ENCODE assay signal across 13 mouse cellular contexts in the genomic region with DNA sequence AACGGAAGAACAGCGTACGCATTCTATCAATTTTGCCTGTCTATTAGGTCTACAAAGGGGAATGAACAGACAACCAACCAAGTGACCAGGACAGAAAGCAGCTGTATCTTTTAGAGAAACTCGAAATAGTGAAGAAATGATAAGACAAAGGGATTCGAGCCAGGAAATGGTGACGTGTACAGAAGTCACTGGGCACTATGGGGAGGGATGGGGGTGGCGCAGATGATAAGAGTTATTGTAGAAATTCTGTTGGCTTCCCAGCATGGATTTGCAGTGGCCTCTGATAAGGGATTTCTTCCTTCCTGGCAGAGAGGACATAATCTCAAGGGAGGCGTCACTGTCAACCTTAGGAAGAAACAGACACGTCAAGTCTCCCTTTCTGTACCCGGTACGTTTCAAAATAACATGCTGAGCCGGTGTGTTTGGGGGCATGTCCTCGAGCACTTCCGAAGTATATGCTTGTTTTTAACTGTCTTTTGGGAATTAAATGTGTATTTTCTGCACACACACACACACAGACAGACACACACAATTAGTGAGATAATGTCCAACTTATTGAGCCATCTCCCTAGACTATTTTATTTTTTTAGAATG. TPM values are rescaled to one million over a fixed set of nuclear protein-coding genes. Genes with fewer than 3 reads are reported as not detected.
A peak's percentile ranks its signal among the peaks of the same experiment; 100 is the strongest.
DNase-seq lines count a peak whose midpoint lies in the region; ATAC-seq and TF ChIP-seq lines count a peak whose summit lies in the region.
"Had no signal": no experiment of that assay in that cellular context is flagged by ENCODE, and none has a peak within 500 bp of the region (broad histone marks: within the 10 kb centered on the region; RNA-seq: fewer than 3 reads in every experiment).

No protein-coding gene starts in this region.

- no peak overlapping the region for H3K27ac ChIP-seq in lung, postnatal 0 days (ENCODE audit: low read length)
- no peak overlapping the region for H3K27ac ChIP-seq in intestine, embryonic 15.5 days
- H3K27ac ChIP-seq: hindbrain, embryonic 12.5 days; limb, embryonic 12.5 days; stomach, embryonic 15.5 days had no signal

- no peaks in the 10 kb centered on the region for H3K27me3 ChIP-seq in lung, postnatal 0 days (replicated peaks; ENCODE audit: insufficient read depth, low read length)
- no peaks in the 10 kb centered on the region for H3K27me3 ChIP-seq in intestine, embryonic 15.5 days (replicated peaks)
- H3K27me3 ChIP-seq: hindbrain, embryonic 12.5 days; limb, embryonic 12.5 days; stomach, embryonic 15.5 days had no signal

- TF ChIP-seq EP300 in lung, postnatal 0 days (IDR thresholded peaks at IDR 0.05) = no peak

- no peak overlapping the region for H3K4me3 ChIP-seq in lung, postnatal 0 days (ENCODE audit: low read depth, low read length)
- no peak overlapping the region for H3K4me3 ChIP-seq in intestine, embryonic 15.5 days (replicated peaks)
- H3K4me3 ChIP-seq: hindbrain, embryonic 12.5 days; limb, embryonic 12.5 days; stomach, embryonic 15.5 days had no signal

- peak; percentile 43 to 60 for DNase-seq in kidney, adult 8-10 months
- no peak for DNase-seq in kidney, adult 18-20 months
- DNase-seq in heart, postnatal 4 days = peak; percentile 39
- DNase-seq in lung, postnatal 0 days (ENCODE audit: low spot score) = peak; percentile 67
- DNase-seq in thymus, postnatal 0 days (ENCODE audit: low spot score) = no peak
- no peak for DNase-seq in layer of hippocampus, adult 18-20 months (ENCODE audit: low spot score in 2 of 2)
- DNase-seq: cerebellum, postnatal 36 days; right cerebral cortex, postnatal 4 days had no signal

- TF ChIP-seq CTCF in lung, postnatal 0 days (IDR thresholded peaks at IDR 0.05) = no peak

- no peak overlapping the region for H3K4me2 ChIP-seq in lung, postnatal 0 days (replicated peaks; ENCODE audit: low read depth, low read length)
- no peak overlapping the region for H3K4me2 ChIP-seq in intestine, embryonic 15.5 days (replicated peaks)
- H3K4me2 ChIP-seq: hindbrain, embryonic 12.5 days; limb, embryonic 12.5 days; stomach, embryonic 15.5 days had no signal

- ATAC-seq in common myeloid progenitor, adult 5-6 weeks (replicated peaks; ENCODE audit: low read depth, poor library complexity, severe bottlenecking) = peak; percentile 54; the same call in 1 of the 2 replicates
- ATAC-seq in lung, postnatal 0 days = peak; percentile 57; the same call in 1 of the 2 replicates
- ATAC-seq in intestine, embryonic 15.5 days = no peak

- no peaks in the 10 kb centered on the region for H3K36me3 ChIP-seq in lung, postnatal 0 days (ENCODE audit: insufficient read depth, low read length)
- H3K36me3 ChIP-seq in intestine, embryonic 15.5 days = no peaks in the 10 kb centered on the region
- H3K36me3 ChIP-seq: hindbrain, embryonic 12.5 days; limb, embryonic 12.5 days; stomach, embryonic 15.5 days had no signal

- 41% methylated on average over 14 of the region's 14 CpGs for WGBS in lung, postnatal 0 days
- WGBS in intestine, embryonic 15.5 days = 75% methylated on average over 14 of the region's 14 CpGs

- H3K9ac ChIP-seq in lung, postnatal 0 days (replicated peaks; ENCODE audit: low read depth) = no peak overlapping the region
- no peak overlapping the region for H3K9ac ChIP-seq in intestine, embryonic 15.5 days
- H3K9ac ChIP-seq: hindbrain, embryonic 12.5 days; limb, embryonic 12.5 days; stomach, embryonic 15.5 days had no signal

- H3K9me3 ChIP-seq in lung, postnatal 0 days (ENCODE audit: low read length) = no peaks in the 10 kb centered on the region
- no peaks in the 10 kb centered on the region for H3K9me3 ChIP-seq in intestine, embryonic 15.5 days
- H3K9me3 ChIP-seq: hindbrain, embryonic 12.5 days; limb, embryonic 12.5 days; stomach, embryonic 15.5 days had no signal

- no peaks in the 10 kb centered on the region for H3K4me1 ChIP-seq in lung, postnatal 0 days (ENCODE audit: insufficient read depth, low read depth, low read length)
- H3K4me1 ChIP-seq in intestine, embryonic 15.5 days (replicated peaks) = no peaks in the 10 kb centered on the region
- H3K4me1 ChIP-seq: hindbrain, embryonic 12.5 days; limb, embryonic 12.5 days; stomach, embryonic 15.5 days had no signal

RNA-seq across cellular contexts. Expression of gene Sgpp1, which starts 10.3 kb away (rescaled TPM):
- 47.1 and 51.7 TPM in 2 replicates for total RNA-seq in common myeloid progenitor, adult 5-6 weeks (2017)
- total RNA-seq in heart, postnatal 4 days (2021) = 10 to 100 TPM; 18.3 to 20.0 TPM
- polyA plus RNA-seq in lung, postnatal 0 days (2015; fragmentation: Nextera tagmentation; extraction: Ambion mirVana) = 12.4 and 12.7 TPM in 2 replicates
- polyA plus RNA-seq in thymus, postnatal 0 days (2015; fragmentation: Nextera tagmentation; extraction: Ambion mirVana) = 30.9 and 33.5 TPM in 2 replicates
- polyA plus RNA-seq in intestine, embryonic 15.5 days (2015; fragmentation: Nextera tagmentation; extraction: Ambion mirVana) = 16.2 and 16.3 TPM in 2 replicates
- 10 to 100 TPM; 32.2 to 34.2 TPM for total RNA-seq in layer of hippocampus, adult 18-20 months (2021)

Comparison
In these comparisons a context has a peak if more than half of its experiments do, and no peak if none do; other contexts are left out.
1. DNase-seq: peak in kidney, adult 8-10 months (2 of 2), heart, postnatal 4 days (single experiment) and lung, postnatal 0 days (single experiment); none in kidney, adult 18-20 months (single experiment), thymus, postnatal 0 days (single experiment) and layer of hippocampus, adult 18-20 months (0 of 2).